Mouse (Mus musculus): ENCODE results near the gene Hist1h3g.

GRCm38 (mm10) chr13:23515281-23515680 is 19.9 kb upstream of the Hist1h3g start:
- no peak for TF ChIP-seq CTCF (IDR thresholded peaks at IDR 0.05; ENCODE audit: low read depth)
- TF ChIP-seq EP300 (IDR thresholded peaks at IDR 0.05; ENCODE audit: low read depth): no peak
